Mouse (Mus musculus) kidney, postnatal 36 days (tissue): ENCODE results near the gene Spata31d1d.
"Not testable (repeated sequence)": the region's sequence is repeated elsewhere in the genome, so short reads cannot be mapped to it uniquely, and the experiment has no call there.

Experiments used
- DNase-seq, 2 experiments: peaks; one replicate each; pipeline ENCODE4 v3.0.0; 2021 to 2022; ENCODE audit warnings: mixed read lengths in 2 of 2

Gene Spata31d1d

DNA sequence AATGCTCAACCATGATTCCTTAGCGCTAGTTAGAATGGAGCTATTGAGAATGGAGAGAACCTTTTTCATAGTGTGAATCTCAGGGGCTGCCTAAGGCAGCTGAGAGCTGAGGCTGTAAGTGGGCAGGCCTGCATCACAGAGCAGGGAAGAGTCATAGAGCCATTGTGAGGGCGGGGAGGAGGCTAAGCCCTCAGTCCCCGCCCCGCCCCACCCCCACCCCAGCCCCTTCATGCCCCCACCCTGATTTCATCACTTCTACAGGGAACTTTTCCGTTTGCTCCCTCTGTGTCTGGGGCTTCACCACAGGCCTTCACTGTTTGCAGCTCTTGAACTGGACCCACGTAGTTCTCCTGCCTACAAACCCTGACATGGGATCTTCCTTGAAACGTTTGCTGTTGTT, at the start of gene Spata31d1d:
Gene Spata31d1d, minus strand, starts transcription at position 101 of the 400 bp plus-strand sequence.
- no peak for DNase-seq

DNA sequence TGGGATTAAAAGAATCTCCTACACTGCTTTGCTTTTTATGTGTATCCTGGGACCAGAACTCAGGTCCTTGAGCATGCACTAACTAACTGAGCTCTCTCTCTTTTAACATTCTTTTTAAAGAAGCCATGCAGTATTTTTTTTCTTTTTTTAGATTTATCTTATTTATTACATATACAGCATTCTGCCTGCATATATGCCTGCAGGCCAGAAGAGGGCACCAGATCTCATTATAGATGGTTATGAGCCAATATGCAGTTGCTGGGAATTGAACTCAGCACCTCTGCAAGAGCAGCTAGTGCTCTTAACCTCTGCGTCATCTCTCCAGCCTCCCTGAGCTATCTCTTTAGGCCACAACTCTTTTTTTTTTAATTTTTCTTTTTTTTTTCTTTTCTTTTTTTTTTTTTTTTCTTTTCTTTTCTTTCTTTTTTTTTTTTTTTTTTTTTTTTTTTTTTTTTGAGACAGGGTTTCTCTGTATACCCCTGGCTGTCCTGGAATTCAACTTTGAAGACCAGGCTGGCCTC, 48.3 kb upstream of the Spata31d1d start:
- not testable (repeated sequence) for DNase-seq

DNA sequence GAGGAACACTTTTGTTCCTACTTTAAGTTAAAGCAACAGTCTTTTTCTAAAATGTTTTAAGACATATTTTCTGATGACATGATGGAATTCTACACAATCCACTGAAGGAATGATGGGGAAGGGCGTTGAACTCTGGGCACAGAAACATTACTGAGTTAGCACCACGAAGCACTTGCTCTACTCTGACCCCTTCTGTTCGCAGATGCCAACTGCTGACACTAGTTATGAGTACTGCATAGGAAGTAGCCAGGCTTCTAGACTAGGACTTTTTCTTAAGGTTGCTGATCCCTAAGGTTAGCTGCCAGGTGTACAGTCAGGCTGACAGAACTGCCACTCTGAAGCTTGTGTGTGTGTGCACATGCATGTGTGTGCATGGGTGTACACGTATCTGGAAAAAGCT, 47.7 kb upstream of the Spata31d1d start:
- DNase-seq, result peak; percentile 20 to 55

DNA sequence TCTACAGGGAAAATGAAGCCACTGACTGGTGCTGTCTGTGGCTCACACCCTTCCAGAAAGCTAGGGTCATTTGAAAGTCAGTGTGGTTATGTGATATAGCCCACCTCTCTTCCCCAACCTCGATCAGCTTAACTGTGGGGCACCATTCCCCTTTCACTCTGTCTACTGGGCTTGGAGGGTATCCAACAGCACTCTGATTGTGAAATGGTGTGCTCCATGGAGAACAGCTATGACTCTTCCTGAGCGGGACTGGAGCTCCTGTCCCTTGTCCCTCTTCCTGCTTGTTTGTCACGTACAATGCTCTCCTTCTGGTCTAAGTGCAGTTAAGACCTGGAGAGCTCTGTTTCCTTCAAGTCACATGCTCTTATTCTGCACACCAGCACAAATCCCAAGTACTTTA, 43.6 kb upstream of the Spata31d1d start:
- DNase-seq, result no peak

DNA sequence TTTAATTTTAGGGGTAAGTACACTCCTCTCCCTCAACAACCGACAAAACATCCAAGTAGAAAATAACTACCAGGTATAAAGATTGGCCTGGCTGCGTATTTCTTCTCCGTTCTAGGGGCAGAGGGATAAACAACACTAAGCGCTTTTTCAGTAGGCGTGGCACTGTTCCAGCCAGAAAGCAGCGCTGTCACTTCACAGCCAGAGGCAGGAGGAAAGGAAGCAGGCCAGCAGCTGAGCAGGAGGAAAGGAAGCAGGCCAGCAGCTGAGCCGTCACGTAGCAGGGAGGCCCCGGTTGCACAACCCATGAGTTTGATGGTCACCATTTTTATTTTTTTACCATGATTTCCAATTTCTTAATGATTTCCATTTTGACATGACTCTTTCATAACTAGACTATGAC, 39.7 kb upstream of the Spata31d1d start:
- peak; percentile 82 to 86 for DNase-seq

DNA sequence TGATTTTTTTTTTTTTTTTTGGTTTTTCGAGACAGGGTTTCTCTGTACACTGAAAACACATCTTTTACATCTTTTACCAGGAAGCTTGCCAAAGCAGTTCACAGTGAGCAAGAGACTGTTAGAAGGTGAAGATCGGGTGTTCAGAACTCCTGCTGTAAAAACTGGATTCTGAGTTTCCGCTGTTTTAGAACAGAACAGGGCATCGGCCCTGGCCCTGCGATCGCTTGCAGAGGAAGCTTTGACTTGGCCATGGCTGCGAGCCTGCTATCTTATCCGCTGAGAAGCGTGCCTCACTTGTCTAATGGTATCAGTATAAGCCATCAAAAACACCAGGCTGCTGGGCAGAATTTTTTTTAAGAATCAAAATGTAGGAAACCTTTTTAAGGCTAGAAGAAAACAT, 39.3 kb upstream of the Spata31d1d start:
- DNase-seq, result no peak

DNA sequence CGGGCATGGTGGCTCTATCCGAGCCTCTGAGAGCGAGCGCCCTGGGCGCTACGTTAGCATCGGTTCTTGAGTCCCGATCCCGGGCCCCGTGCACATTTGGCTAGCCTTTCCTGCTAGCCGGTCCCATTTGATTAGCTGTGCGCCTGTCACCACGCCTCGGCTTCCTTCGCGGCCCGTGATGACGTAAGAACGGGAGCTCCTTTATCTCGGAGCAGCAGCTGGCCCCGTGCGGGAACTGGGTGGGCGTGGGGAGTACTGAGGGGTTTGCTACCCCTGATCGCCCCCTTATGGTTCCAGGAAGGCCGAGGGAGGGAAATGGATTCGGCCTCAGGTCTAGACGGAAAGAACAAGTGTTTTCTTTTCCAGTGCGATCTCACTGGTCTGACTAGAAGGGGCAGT, 38.6 kb upstream of the Spata31d1d start:
- peak; percentile 85 for DNase-seq

DNA sequence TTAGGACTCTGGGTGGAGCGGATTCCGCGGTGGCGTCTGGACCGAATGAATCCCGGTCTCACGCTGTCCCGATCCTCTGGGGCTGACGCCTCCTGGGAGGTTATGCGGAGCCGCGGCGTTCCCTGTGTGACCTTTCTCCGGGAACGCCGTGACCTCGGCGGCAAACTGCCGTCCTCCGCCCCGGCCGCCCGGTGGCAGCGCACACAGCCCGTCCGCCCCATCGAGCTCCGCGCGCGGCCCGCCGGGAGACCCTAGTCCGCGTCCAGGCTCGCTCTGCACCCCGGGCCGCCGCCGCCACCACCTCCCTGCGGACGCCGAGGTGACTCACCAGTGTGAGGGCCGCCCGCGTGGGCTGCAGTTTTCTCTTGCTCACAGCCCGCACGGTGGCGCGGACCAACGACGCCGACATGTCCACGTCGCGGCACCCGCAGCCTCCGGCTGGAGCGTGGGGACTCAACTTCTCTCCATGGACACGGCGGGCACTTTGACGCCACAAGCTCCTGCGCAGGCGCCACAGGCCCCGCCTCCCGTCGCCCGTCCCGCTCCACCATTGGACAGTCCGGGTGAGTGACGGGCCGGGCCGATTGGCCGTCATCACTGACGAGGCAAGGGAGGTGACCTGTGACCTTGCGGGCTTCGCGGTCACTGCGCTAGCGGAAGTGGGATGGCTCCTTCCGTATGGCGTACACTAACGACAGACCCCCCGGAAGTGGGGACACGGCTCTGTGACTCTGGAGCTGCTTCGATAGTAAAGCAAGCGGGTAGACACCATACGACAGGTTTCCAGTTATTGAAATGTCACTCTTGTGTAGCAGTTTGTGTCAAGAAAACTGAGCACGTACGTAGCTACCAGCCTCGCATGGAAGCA, 38.0 kb upstream of the Spata31d1d start, which contains the start of gene Isca1:
Gene Isca1, minus strand, starts transcription at position 515 of the 868 bp plus-strand sequence.
- peak; percentile 98 to 99 for DNase-seq

DNA sequence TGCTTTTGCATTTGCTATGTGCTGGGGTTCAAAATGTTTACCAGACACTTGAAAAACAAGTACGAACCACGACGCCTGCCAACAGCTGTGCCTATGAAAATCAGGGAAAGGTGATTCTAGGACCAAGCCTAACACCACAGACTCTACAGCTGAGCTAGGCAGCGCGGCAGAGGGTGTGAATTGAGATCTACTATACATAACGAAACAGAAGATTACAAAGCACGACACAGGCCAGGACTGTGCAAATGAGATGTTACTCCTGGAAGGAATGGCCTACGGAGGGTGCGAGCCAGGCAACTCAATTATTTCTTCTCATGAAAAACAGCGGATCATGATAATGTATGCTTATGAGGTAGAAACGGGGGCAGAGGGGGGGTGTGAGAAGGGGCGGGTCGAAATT, 37.0 kb upstream of the Spata31d1d start:
- peak; percentile 13 to 22 for DNase-seq

DNA sequence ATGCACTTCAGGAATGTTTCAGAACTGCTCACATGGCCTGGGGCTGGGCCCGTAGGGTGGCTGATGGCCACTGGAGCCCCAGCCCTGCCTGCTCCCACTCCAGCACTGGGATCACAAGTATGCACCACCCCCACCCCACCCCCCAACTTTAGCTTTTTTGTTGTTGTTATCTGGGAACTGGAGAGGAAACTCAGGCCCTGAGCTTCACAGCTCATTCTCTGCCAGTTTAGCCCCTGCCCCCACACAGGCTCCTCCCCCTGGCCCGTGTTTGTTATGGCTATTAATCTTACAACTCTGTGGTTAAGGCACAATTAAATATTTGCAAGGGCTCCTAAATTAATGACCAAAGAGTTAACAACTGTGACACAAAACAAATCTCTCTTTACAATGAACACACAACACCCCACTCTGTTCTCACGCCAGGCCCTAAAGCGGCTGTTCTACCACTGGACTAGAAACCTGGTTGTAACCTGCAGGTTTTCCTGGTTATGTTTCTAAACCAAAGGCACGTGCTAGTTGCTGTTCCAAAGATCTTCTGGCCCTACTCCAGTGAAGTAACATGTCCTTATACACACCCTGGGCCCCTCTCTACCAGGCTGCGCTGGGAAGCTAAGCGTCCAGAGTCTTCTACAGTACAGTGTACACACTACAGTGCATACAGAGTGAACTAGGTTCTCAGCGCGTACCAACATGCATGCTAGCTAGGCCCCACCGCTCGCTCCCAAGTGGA, 35.4 kb upstream of the Spata31d1d start:
- DNase-seq, result peak; percentile 78 to 81

DNA sequence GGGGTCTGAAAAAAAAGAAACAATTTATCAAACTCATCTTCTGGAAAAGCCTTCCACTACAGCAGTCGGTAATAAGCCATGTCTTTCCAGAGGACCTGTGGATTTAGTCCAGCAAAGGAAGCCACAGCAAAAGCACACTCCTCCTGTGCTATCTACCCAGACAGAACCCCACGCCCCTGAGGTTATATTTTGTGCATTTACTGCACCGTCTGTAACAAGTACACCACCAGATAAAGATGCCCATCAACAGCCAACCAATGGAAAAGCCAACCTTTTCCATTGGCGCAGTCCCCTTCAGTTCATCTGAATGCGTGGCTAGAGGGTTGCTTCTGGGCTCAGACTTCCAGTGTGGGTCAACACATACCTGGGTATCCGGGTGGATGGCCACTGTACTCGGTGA, 31.2 kb upstream of the Spata31d1d start:
- DNase-seq, result no peak

DNA sequence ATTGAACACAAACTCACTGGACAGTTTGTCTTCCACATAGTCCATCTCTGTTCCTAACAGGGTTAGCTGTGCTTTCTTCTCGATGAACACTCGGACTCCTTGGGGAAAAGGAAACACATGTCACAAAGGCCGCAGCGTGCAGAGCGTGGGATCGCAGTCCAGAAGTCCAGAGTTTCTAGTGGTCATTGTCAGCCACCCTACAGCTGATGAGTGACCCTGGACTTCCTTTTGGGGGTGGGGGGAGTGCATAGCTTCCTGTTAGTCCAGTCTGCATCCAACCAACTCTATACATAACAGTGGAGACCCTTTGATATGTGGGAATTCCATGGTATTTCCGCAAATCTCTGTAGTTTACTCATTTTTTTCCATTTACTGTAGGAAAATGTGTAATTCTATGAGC, 25.4 kb upstream of the Spata31d1d start:
- no peak for DNase-seq

DNA sequence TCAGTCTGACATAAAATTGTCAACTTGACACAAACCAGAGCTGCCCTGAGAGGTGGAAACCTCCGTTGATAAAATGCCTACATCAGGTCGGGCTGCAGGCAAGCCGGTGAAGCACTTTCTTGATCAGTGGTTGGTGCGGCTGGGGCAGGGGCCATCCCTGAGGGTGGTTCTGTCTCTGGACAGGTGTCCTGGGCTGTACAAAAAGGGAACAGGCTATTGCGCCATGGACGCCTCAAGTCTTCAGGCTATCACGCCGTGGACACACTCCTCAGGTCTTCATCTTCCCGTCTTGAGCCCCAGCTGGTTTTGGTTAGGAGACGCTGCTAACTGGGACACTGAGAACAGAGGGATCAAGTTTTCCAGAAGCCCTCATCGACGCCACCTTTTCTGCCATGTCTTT, 18.8 kb upstream of the Spata31d1d start:
- DNase-seq, result no peak

DNA sequence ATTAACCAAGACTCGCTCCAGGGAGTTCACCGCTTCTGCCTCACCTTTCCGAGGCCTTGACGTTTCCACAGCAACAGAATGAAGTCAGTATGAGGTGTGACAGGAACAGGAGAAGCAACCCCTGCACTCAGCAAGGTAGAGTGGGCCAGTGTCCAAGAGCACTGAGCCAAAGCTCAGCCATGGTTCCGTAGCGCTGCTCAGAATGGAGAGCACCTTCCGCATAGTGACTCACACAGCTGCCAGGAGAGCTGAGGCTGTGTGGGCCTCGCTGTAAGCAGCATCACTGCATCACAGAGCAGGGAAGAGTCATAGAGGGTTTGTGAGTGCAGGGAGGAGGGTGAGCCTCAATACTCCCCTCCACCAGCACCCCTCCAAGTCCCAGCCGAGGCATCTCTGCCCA, 15.2 kb upstream of the Spata31d1d start, which contains the start of gene 1700014D04Rik:
Gene 1700014D04Rik, minus strand, starts transcription at position 42 of the 400 bp plus-strand sequence.
- DNase-seq, result peak; percentile 50 to 62

DNA sequence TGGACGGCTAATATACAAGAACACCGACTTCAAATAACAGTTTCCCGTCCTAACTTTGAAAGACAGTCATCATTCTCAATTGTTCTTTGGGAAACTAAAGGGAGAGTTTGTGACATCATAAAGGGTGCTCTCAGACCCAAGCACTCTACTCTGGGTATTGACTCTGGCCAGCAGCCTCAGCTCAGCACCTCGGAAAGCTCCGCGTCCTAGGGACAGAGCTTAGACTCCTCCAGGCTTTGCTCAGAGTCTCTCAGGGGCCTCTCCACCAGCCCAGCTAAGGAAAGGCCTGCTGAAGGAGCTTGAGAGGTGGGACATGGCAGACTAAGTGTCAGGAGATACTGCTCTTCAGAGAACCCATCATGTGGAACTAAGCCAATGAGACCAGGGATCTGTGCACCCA, 14.6 kb upstream of the Spata31d1d start:
- DNase-seq, result no peak

DNA sequence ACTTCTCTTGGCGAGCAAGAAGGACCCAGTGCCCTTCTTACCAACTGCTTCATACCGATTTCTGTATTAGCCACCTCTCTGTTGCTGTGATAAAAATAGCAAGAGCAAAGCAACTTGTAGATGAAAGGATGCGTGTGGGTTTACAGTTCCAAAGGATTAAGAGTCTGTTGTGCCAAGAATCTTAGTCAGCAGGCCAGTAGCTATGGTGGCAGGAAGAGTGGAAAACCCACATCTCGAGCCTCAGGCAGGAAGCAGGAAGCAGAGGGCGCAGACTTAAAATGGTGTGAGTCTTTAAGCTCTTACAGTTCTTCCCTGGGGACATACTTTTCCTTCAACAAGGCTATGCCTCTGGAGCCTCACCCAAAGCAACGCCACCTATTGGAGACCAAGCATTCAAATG, 13.9 kb upstream of the Spata31d1d start:
- no peak for DNase-seq

DNA sequence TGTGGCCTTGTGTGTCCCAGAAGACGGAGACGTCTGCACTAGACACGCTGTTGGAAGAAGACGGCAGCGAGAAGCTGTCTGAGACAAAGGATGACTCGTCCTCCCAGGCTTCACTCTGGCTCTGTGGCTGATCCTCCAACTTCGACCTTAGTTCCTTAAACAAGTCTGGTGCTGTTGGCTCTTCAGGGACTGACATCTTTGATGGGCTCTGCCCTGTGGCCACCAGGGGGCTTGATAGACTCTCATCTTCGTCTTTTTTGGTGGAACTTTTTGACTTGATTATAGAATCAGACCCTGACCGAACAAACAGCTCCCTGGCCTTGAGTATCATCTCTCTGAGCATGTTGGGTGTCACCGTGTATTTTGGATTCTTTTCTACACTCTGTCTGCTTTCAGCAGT, 10.1 kb upstream of the Spata31d1d start:
- peak; percentile 5 to 52 for DNase-seq

DNA sequence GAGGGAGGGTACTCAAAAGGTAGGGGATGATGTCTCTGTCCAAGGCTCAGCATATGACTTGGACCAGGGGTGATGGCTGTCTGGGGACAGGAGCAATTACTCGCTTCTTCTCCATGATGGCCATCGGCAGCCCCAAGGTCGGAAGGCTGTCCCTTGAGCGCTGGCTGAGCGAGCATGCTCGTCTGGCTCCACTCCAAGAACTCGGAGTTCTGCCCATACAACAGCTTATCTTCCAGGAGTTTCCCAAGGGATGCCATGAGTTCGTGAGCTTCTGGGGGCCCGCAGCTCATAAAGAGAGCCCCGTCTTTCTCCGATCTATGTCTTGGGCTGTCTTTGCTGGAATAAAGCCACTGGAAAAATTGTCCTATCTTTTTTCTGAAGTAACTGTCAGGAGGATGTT, 9.5 kb upstream of the Spata31d1d start:
- DNase-seq, result peak; percentile 20 to 34

DNA sequence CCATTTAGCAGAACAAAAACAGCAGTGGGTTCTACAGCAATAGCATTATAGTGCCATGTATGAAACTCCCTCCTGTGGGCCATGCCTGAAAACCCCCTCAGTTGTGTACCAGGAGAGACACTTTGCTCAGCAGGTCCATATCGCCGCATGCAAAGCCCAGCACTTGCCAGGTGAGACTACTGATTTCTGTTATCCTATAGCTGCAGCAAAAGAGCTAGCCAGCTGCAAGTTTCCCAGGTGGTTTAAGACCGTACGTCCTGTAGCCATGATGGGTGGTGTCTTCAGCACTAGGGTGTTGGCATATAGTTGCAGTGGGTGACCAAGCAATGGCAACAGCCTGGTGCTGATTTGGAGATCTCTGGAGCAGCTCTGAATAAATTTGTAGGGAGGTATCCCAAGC, 7.8 kb upstream of the Spata31d1d start:
- DNase-seq, result no peak

DNA sequence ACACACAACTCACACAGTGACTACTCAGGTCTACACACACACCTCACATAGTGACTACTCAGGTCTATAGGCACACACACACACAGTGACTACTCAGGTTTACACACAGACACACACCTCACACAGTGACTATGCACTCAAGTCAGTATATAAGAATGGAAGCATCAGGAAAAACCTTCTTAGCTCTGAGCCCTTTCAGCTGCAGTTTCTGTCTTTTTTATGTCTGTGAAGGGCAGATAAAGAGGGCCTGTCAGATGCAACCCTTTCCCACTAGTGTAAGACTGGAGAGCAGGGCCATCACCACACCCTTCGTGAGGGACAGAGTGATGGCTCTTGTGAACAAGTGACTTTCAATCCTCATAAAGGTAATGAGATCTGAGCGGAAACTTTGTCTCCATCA, 6.9 kb upstream of the Spata31d1d start:
- no peak for DNase-seq

DNA sequence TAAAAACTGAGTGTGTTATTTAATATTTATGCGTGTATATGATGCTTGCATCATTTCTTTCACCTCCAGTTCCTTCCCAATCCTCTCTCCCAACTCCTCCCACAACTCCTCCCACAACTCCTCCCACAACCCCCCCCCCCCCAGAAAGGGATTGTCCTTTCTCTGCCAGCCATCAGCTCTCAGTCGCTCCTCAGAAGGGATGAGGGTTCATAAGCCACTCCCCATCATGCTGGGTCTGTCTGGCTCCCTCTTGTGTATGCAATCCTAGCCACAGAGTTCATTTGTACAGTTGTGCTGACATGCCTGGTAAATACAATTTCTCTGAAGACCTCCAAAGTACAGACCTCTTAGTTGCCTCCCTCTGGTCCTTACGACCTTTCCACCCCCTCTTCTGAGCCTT, 3.6 kb upstream of the Spata31d1d start:
- DNase-seq, result no peak

DNA sequence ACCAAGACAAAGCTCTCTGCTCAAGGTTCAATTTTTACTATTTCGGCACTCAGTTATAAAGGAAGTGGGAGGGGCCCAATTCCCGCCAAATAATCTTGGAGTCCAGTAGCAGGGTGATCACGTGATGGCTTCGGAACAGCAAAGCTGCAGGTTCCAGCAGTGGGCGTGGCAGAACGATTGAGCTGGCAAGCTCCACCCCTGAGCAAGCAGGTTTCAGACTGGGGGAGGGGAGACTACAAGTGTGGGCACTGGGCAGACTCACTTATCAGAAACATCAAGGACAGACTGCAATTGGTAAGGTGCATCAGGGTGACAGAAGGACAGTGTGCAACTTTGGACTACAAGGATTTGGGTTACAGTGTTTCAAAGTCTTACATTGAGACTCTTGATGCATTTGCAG, 2.8 kb upstream of the Spata31d1d start:
- DNase-seq, result not testable (repeated sequence)

DNA sequence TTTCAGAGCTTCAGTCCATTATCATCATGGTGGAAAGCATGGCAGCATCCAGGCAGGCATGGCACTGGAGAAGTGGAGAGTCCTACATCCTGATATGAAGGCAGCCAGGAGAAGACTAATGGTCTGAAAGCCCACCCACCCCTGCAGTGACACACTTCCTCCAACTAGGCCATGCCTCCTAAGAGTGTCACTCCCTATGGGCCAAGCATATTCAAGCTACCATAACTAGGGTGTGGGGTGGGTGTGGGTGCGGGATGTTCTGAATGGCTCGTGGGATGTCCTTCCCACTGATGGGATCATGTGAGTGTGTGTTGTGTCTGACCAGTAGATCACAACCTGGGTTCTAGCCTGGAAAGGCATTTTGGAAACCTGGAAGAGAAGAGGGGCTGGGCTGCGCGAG, 2.4 kb upstream of the Spata31d1d start:
- DNase-seq, result no peak
